Mouse (Mus musculus) left cerebral cortex, adult 8-10 months (tissue): ENCODE measurements around the gene Clasrp. TPM values are rescaled to one million over a fixed set of nuclear protein-coding genes. Genes with fewer than 3 reads are reported as not detected.
A peak's percentile ranks its signal among the peaks of the same experiment; 100 is the strongest.

Experiments used
- DNase-seq, 2 experiments: peaks; one replicate each; pipeline ENCODE4 v3.0.0; 2022; ENCODE audit warnings: low spot score in 2 of 2
- total RNA-seq, 4 experiments: library from RNA; stranded (reverse); gene quantifications; 2 replicates each; pipeline ENCODE4 v1.2.4; 2022

Clasrp gene
- total RNA-seq, result 10 to 100 TPM; 74.8 to 89.4 (median 84.1) TPM

- peak; percentile 84 to 93 for DNase-seq
Observed at GRCm38 (mm10) chr7:19603849-19604605, at the start of gene Clasrp. Gene Clasrp (minus strand): TSS chr7:19604486.

GRCm38 (mm10) chr7:19652614-19653013 lies 48.3 kb upstream of the Clasrp start:
- no peak for DNase-seq

DNA sequence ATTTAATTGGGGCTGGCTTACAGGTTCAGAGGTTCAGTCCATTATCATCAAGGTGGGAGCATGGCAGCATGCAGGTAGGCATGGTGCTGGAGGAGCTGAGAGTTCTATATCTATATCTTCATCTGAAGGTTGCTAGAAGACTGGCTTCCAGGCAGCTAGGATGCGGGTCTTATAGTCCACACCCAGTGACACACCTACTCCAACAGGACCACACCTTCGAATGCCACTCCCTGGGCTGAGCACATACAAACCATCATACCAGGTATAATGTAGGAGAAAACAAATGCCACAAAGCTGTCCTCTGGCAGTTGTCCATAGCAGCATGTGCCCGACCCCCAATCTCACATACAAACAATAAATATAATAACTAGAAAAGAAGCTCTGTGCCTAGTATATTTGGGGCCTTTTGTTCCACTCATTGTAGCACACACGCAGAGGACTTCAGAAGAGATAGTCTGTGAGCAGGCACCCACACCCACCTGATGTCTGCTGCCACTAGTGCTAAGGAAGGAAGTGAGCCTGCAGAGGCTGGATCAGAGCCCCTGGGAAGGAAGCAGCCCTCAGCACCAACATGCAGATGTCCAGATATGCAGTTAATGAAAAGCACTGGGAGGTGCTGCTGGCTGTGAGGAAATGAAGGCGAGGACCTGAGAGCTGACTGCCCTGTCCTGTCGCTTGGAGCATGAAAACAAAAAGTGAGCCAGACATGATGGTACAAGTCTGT lies 46.9 kb upstream of the Clasrp start:
- no peak for DNase-seq

GRCm38 (mm10) chr7:19641223-19641622 lies 36.9 kb upstream of the Clasrp start:
- no peak for DNase-seq

GRCm38 (mm10) chr7:19635074-19635827 lies 31.0 kb upstream of the Clasrp start:
- no peak for DNase-seq

DNA sequence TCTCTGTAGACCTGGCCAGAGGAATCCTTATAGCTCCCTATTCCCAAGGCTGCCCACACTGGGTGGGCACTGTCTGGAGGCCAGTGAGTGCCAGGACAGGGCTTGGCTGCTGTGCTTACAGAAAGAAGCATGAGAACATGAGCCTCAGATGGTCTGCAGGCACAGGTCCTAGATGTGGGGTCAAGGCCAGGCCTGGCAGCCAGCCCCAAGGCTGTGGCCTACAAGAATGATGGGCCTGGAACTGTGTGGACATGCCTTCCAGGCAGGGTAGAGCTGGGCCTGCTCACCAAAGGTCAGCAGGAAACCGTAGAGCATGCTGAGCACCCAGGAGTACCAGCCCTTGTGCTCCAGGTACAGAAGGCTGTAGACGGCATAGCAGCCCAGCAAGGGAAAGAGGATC lies 30.3 kb upstream of the Clasrp start:
- no peak for DNase-seq

DNA sequence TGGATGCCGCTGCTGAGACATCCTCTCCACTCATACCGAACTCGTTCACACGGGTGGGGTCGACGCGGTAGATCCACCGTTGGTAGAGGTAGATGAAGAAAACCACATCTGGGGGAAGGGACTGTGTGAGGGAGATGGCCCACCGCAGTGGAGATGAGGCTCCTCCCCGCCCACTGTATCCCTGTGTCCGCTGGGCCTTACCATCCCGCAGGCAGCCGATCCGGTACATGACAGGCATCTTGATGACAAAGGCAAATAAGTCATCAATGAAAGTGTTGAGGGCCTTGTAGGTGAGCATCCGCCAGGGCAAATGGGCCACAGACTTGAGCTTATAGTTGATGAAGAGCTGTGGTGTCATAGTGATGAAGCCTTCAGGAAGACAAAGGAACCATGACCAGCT lies 29.6 kb upstream of the Clasrp start:
- no peak for DNase-seq

DNA sequence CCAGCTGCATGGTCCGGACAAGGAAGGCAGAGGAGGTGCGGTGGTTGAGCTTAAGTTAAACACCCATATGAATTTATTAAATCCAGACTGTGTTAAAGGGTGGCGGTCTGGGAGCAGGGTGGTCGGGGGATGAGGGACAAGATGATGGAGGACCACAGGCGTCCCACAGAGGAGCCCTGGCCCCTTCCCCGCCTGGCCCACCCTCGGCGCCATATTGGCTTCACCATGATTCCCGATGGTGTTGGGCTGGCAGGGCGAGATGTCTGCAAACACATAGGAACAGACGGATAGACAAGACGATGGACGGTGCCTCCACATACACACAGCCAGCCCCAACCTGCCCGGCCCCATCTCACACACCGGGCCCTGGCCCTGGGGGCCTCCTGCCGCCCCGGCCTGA lies 28.9 kb upstream of the Clasrp start:
- DNase-seq, result no peak

GRCm38 (mm10) chr7:19632720-19633119 lies 28.4 kb upstream of the Clasrp start:
- no peak for DNase-seq

- no peak for DNase-seq
Observed at GRCm38 (mm10) chr7:19632275-19632674, 28.0 kb upstream of the Clasrp start.

DNA sequence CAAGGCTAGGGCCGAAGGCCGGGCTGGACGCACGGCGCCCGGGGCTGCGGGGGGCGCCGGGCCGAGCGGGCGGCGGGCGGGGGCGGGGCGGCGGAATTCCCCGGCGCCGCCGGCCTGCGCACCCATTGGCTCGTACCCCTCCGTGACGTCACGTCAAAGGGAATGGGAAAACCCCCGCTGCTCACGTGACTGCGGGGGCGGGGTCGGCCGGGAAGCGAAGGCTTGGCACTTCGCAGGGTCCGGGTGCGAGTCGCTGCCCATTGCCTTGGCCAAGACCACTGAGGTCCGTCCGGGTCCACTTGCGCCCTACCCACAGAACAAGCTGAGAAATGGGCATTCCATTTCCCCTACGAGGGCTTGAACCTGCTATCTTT lies 25.1 kb upstream of the Clasrp start, which contains the start of gene Relb:
Gene Relb (minus strand): TSS at position 78 of the 374 bp plus-strand sequence.
- peak; percentile 78 to 81 for DNase-seq

DNA sequence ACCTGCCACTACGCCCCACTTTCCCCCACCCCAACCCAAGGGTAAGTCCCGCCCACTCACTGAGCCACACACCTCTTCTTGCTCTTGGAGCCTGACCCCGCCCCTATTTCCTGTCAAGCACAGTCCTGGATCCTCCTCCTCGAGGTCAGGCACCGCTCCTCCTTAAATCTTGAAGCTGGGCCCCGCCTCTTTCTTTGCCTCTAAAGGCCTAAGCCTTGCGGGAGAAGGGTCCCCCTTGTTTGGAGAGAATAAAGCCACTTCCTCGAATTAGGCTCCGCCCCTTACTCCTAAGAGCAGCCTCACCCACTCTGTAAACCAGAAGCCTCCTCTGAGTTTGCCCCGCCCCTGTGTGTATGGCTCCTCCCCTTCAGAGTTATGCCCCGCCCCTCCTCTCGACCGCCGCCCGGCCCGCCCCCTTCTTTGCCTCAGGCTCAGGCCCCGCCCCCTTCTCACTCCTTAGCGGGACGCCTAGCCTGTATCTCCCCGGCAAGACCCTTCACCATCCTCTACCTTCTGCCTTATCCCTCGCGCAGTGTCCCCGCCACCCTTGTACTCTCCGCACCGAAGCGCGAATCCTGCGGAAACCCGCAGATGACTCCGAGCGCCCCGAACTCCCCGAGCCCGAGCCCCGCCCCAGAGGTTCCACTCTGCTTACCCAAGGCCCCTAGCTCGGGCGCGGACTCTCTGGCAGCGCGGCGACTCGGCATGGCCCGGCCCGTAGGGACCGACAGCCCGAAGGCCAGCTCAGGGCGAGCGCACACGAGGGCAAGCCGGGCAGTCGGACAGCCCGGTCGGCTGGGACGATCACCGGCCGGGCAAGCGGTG lies 24.5 kb upstream of the Clasrp start:
- DNase-seq, result peak; percentile 81 to 90

DNA sequence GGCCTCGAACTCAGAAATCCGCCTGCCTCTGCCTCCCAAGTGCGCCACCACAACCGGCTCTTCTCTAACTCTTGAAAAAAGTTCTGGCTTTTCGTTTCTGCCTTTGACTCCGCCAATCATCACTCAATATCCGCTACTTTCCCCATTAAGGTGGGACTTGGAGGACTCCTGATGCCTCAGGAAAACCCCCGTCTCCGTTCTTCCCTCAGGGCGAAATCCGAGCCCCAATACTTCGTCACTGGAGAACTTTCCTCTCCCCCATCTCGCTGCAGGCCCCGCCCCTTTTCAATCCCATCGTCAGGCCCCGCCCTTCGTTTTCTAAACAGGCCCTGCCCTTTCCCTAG lies 23.9 kb upstream of the Clasrp start:
- DNase-seq, result no peak

DNA sequence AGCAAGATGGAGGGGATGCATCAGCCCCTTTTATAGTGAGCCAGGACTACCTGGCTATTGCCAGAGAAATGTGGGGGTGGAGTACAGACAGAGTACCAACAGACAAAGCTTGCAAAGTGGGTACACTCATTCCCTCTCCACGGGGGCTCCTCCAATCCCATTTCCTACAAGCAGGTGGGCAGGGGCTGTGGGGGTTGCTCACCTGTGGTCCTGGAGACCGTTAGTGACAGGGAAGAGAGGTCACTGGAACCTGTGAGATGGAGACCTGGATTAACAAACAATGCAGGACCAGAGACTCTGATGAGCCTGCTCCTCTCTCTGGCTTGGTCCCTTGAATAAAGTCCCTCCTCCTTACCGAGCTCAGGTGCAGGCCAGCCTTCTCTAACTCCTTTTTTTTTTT lies 23.4 kb upstream of the Clasrp start:
- no peak for DNase-seq

DNA sequence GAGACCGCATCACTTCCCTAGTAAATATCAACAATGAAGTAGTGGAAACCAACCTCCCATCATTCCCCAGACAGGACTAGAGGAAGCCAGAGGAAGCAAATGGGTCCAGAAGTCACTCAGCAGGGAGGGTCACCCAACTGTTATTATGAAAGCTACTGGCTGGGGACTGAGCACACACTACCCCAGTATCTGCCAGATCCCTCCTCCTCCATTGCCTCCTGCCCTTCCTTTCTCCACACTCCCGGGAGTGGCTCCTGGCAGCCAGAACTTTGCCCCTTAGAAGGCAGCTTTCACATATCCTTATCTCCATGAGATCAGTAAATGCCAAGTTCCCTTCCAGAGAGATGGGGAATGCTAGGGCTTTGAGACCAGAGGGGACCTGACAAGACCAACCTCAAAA lies 19.1 kb upstream of the Clasrp start:
- DNase-seq, result no peak

GRCm38 (mm10) chr7:19622241-19622640 lies 18.0 kb upstream of the Clasrp start:
- DNase-seq, result no peak

DNA sequence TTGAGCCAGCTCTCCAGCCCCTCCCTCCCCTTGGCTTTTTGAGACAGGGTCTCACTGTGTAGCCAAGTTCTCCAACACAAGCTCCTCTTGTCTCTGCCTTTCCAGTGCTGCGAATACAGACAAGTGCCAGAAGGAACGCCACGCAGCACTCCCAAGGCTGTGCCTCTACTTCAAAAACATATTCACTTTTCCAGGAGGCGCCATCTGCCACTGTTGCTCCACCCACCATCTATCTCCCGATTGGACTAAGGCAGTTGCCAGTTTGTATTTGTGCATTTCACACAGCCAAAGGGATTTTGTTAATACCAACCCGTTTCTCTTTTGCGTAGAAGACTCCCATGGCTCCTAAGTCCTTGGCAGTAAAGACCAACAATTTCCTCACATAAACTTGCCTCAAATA lies 16.5 kb upstream of the Clasrp start:
- DNase-seq, result peak in 1 of 2 experiments; percentile 61

DNA sequence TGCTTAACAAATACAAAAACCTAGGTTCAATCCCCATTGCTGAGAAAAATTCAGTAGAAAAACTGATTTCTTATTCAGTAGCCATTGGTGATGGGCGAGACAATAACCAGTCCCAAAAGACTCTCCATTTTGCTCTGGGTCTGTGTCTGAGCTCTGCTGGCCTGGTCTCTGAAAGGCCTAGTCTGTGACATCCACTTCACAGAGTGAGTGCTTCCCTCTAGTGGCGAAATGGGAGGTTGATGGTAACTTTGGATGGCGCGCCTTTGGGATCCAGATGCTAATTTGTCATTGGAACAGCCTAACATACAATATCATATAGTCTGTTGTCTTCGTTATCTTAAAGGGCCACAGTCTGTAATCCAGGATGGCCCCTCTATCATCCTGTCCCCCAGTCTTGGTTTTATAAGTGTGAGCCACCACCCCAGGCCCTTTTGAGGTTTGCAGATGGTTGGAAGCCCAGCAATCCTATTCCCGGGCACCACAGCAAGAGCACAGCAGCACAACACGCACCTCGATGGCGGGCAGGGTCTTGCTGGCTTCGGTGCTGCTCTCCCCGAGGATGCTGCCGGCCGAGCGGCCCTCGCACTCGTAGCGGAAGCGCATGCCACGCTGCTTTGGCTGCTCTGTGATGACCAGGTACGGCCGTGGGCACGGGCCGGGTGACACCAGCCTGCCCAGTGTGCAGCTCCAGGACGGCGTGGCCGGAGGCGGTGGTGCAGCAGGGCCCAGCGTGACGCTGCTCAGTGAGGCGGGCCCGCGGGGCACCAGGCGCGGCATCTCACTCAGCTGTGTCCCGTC lies 14.9 kb upstream of the Clasrp start:
- peak; percentile 53 to 65 for DNase-seq

GRCm38 (mm10) chr7:19615036-19615577 lies 10.8 kb upstream of the Clasrp start:
- DNase-seq, result no peak

DNA sequence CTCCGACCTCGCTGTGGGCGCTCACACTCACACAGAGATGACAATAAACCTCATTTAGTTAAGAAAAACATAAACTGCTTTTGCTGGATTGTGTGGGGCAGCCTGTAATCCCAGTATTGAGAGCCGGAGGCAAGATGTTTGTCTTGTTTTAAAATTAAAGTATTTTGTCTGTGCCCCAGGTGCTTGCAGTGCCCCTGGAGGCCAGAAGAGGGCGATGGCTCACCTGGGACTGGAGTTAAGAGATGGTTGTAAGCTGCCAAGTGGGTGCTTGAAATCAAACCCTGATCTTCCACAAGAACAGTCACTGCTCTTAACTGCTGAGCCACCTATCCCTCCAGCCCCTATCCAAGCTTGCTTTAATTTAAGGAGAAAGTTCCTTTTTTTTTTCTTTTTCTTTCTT lies 6.7 kb upstream of the Clasrp start:
- no peak for DNase-seq
